Mouse (Mus musculus) spleen, postnatal 14 days (tissue): ENCODE measurements around the gene Nradd.

Experiments
- DNase-seq, 2 experiments: peaks; one replicate each; pipeline ENCODE4 v3.0.0; 2021 to 2022; ENCODE audit warnings: low spot score in 2 of 2

Nradd gene

DNA sequence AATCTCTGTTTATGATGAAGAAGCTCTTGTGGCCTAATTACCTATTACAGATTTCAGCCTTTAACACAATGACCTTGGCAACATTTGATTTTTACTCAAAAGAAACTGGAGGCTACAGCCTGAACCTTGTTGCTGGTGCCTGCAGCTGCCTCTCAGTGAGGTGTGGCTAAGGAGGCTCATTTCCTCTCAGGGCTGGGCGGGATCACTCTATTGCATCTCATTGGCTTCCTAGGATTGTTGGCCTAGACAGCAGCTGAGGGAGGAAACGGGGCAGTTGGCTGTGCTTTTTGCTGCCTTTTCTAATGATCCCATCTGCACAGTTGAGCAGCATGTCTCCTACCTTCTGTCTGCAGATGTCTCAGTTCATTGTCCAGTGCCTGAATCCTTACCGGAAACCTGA, 7.2 kb downstream of the Nradd start:
- no peak for DNase-seq

DNA sequence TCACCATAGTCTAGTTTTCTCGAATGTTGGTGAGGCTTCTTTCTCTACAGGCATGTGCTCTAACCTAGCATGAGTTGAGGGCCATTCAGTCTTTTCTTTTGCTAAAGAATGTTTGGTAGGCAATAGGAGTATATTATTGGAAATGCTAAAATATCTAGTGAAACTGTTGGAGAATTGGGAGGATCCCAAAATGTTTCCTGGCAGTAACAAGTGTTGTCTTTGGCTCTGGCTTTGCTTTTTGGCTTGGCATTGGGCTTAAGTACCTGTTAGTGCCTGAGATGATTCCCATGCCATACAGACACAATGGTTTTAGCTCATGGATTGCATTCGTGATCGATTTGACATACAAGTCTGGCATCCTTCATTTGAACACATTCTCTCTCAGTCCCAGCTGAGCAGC, 12.8 kb downstream of the Nradd start:
- no peak for DNase-seq

DNA sequence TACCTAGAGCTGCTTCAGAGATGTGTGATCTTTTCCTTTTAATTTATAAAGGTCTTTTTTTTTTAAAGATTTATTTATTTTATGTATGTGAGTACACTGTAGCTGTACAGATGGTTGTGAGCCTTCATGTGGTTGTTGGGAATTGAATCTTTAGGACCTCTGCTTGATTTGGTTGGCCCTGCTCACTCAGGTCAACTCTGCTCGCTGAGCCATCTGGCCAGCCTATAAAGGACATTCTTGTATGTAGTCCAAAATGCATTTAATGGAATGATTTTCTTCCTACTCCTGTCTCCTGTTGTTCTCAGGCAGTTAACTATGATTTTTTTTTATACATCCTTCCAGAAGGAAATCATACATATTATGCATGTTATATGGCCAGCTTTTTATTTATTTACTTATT, 40.7 kb downstream of the Nradd start:
- no peak for DNase-seq

DNA sequence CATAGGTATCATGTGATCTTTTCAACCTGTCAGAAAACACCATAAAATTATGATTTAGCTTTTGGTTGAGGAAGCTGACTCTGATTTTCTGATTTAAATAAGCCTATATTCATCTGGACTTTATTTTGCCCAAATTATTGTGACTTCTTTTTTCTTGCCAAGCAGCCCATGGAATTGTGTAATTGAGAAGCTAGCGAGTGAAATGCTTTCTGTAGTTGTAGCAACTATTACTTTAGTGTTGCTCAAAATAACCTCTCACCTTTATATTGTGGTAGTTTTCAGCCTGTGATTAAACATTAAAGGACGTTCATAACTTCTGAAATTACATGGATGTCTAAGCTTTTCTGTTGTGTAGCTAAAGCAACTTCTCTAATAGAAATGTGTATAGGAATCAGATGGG, 42.1 kb downstream of the Nradd start:
- DNase-seq, result no peak
